Mouse (Mus musculus) forebrain, embryonic 14.5 days (tissue): ENCODE measurements around the gene Tead2. TPM values are rescaled to one million over a fixed set of nuclear protein-coding genes. Genes with fewer than 3 reads are reported as not detected.
A peak's percentile ranks its signal among the peaks of the same experiment; 100 is the strongest.

Experiments
- ATAC-seq: fragments of 200-750 bp; cut with Nextera tagmentation; 2 replicates; pipeline ENCODE4 v1.8.0; 2017; ENCODE audit warnings: mild to moderate bottlenecking, moderate library complexity
- DNase-seq: peaks from one replicate; pipeline ENCODE4 v3.0.0-alpha.2; 2015; ENCODE audit warnings: low spot score
- H3K27ac ChIP-seq: fragments of 300-500 bp; sonication (generic); 2 replicates; pipeline ENCODE4 v1.5.1; 2014; ENCODE audit warnings: low read depth, mild to moderate bottlenecking, control low read depth, low read length, moderate library complexity
- H3K27me3 ChIP-seq: fragments of 300-500 bp; sonication (generic); replicated peaks from 2 replicates; pipeline ENCODE4 v1.6.1; 2014; ENCODE audit warnings: low read length, control low read depth, mixed read lengths; ENCODE audit not compliant: control insufficient read depth, insufficient read depth
- H3K36me3 ChIP-seq: fragments of 300-500 bp; sonication (generic); 2 replicates; pipeline ENCODE4 v1.6.1; 2014; ENCODE audit warnings: low read length, control low read depth; ENCODE audit not compliant: control insufficient read depth, insufficient read depth
- H3K4me1 ChIP-seq: fragments of 300-500 bp; sonication (generic); 2 replicates; pipeline ENCODE4 v1.6.1; 2014; ENCODE audit warnings: antibody characterized with exemption, low read length, control low read depth; ENCODE audit not compliant: control insufficient read depth, insufficient read depth
- H3K4me2 ChIP-seq: fragments of 300-500 bp; sonication (generic); 2 replicates; pipeline ENCODE4 v1.6.1; 2014; ENCODE audit warnings: mild to moderate bottlenecking, control low read depth, low read length
- H3K4me3 ChIP-seq: fragments of 300-500 bp; sonication (generic); 2 replicates; pipeline ENCODE4 v1.5.1; 2014; ENCODE audit warnings: low read depth, low read length, control low read depth
- H3K9ac ChIP-seq: fragments of 300-500 bp; sonication (generic); 2 replicates; pipeline ENCODE4 v1.6.1; 2014; ENCODE audit warnings: mild to moderate bottlenecking, low read length, control low read depth, moderate library complexity
- H3K9me3 ChIP-seq: fragments of 300-500 bp; sonication (generic); replicated peaks from 2 replicates; pipeline ENCODE4 v1.6.1; 2016; ENCODE audit warnings: low read length, control low read depth, mixed read lengths; ENCODE audit not compliant: control insufficient read depth
- WGBS: fragments of 180-500 bp; shearing (Covaris S2); extraction: QIAGEN DNeasy Blood & Tissue Kit; methylation state at CpG from one replicate; pipeline ENCODE4 v1.1.7; 2014; 5-methylcytosine and 5-hydroxymethylcytosine counted together
- polyA plus RNA-seq: library from polyadenylated mRNA; unstranded; fragments of >200 nt; fragmentation: Nextera tagmentation; extraction: Ambion mirVana; gene quantifications from 2 replicates; pipeline ENCODE4 v1.2.1, GENCODE M21; 2014

Tead2 gene
- polyA plus RNA-seq, 1 experiment from 2014 or later, result 95.7 TPM

DNA sequence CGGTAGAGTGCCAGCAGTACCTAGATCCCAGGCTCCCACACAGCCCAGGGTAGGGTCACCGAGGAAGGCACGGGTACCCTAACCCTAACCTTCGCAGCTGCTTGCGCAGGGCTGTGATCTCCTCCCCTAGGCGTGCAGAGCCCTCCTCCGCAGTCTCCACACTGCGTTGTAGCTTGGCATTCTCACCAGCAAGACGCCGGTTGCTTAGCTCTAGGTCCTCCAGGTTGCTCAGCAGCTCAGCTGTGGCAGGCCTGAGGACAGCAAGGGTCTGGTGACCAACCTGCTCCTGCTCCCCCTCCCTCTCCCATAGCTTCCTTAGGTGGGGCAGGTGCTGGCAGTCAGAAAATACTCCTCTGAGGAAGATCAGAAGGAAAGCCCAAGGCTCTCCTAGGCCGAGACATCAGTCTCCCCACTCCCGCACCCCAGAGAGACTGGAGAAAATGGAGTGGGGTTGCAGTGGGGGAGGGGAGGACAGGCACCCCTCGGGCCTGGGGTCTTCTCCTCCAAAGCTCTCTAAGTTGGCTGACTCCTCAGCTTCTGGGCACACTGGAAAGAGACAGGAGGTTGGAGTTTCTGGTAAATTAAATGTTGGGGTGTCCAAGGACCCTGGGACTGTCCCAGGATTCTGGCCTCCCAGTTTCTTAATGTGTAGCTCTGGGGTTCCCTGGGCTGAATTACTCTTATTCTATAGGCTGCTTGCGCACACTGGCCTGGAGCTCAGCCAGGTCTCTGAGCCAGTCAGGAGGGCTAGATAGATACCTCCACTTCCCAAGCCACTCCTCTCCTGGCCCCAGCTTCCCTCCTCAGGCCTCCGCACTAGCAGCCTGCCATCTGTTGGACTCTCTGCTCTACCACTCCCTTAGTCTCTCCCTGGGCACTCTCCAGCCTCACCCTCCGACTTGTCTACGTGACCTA, 21.4 kb upstream of the Tead2 start:
- H3K27ac ChIP-seq, result no peak overlapping the region
- no peak overlapping the region for H3K9ac ChIP-seq
- no peaks in the 10 kb centered on the region for H3K36me3 ChIP-seq
- no peaks in the 10 kb centered on the region for H3K27me3 ChIP-seq
- ATAC-seq, result no peak
- H3K4me3 ChIP-seq, result no peak overlapping the region
- no peak for DNase-seq
- H3K4me1 ChIP-seq, result no peaks in the 10 kb centered on the region
- WGBS, result 69% methylated on average over 17 of the region's 17 CpGs
- no peaks in the 10 kb centered on the region for H3K9me3 ChIP-seq
- H3K4me2 ChIP-seq, result no peak overlapping the region

DNA sequence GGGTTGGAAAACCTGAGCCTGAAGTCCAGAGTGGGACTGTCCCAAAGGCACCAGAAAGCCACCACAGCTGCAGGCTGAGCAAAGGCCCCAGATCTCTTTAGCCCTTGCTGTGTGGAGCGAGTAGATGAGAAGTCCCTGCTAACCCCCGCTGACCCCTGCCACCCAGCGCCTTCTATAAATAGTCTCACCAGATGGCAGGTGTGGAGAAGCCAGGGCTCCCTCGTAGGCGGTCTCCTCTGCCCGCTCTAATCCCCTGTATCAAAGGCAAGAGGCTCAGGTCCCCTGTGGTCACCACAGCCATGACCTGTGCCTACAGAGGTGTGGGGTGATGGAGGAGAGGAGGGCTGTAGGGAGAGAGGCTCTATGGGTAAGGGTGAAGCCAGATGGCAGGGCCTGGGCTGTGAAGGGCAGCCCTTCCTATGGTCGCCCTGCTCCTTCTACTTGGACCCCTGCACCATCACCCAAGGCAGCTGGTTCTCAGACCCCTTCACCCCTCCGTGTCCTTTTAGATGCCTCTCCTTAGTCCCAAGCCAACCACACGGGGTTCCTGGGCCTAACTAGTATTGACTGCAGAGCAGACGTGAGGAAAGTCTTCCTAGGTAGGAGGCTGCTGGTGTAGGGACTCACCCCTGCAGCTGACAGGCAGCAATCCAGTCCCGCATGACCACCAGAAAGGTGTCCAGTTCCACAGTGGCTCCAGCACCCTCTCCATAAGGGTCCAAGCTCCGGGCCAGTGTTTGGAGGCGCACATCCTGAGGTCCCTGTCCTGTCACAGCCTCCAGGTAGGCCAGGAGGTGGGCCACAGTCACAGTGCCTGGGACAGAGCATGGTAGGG, 20.0 kb upstream of the Tead2 start:
- DNase-seq (no peak), ATAC-seq (no peak)
- Histone ChIP-seq H3K4me1 (no peaks in the 10 kb centered on the region), H3K9me3 (no peaks in the 10 kb centered on the region), H3K27me3 (no peaks in the 10 kb centered on the region), H3K4me3 (no peak overlapping the region), H3K4me2 (no peak overlapping the region), H3K27ac (no peak overlapping the region), H3K36me3 (no peaks in the 10 kb centered on the region), H3K9ac (no peak overlapping the region)
- WGBS, result 63% methylated on average over 13 of the region's 13 CpGs

DNA sequence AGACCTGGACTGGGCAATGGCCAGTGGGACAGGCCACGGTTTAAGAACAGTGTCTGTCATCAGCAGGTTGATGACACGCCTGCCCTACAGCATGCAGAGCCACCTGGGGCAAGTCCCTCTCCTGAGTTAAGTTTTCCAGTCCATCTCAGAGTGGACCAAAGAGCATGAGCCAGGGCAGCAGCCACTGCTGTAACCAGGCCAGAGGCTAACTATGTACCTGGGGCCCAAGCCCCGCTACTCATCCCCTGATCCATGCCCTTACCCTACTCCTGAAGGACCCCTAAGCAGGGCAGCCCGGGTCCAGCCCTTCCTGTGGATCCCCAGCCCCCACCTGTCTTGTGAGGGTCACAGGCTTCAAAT, 19.4 kb upstream of the Tead2 start:
- Histone ChIP-seq H3K9me3 (no peaks in the 10 kb centered on the region), H3K27ac (no peak overlapping the region), H3K9ac (no peak overlapping the region), H3K36me3 (no peaks in the 10 kb centered on the region), H3K4me2 (no peak overlapping the region), H3K4me3 (no peak overlapping the region), H3K27me3 (no peaks in the 10 kb centered on the region), H3K4me1 (no peaks in the 10 kb centered on the region)
- ATAC-seq, result no peak
- DNase-seq, result no peak
- WGBS, result 78% methylated on average over 4 of the region's 4 CpGs

DNA sequence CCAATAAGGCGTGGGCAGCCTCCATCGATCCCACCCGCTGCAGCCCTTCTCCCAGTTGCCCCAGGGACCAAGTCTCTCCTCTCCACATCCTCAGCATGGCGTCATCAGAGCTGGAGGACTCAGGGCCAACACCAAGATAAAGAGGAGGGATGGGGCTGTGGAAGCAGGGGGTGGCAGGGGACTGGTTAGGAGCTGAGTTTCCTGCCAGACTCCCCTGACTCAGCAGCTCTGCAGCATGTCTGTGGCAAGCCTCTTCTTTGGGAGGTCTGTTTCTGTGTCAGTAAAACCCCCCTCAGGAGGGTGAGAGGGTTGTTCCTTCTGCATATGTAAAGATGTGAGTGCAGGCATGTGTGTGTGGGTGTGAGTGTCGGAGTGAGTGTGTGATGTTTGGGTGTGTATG, 18.6 kb upstream of the Tead2 start:
- ATAC-seq (no peak), DNase-seq (no peak)
- Histone ChIP-seq H3K36me3 (no peaks in the 10 kb centered on the region), H3K4me2 (no peak overlapping the region), H3K4me1 (no peaks in the 10 kb centered on the region), H3K9ac (no peak overlapping the region), H3K9me3 (no peaks in the 10 kb centered on the region), H3K27me3 (no peaks in the 10 kb centered on the region), H3K27ac (no peak overlapping the region), H3K4me3 (no peak overlapping the region)
- WGBS, result 71% methylated on average over 5 of the region's 5 CpGs

DNA sequence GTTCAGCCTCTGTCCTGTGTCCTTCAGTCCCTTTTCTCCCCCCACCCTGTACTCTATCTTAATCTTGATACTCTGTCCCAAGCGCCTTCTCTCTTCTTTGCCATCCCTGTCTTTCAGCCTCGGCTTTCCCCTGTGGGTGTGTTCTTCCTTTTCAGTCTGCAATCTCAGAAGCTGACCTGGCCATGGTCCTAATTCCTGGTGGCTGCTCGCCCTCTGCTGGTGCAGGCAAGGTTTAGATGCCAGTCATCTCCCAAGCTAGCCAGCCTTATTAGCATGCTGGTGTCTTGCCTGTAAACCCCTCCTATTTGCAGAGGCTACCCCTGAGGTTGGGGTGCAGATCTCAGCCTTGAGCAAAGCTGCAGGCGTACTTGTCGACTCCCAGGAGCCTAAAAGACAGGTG, 17.1 kb upstream of the Tead2 start:
- no peaks in the 10 kb centered on the region for H3K9me3 ChIP-seq
- no peak overlapping the region for H3K4me2 ChIP-seq
- H3K4me1 ChIP-seq, result no peaks in the 10 kb centered on the region

DNA sequence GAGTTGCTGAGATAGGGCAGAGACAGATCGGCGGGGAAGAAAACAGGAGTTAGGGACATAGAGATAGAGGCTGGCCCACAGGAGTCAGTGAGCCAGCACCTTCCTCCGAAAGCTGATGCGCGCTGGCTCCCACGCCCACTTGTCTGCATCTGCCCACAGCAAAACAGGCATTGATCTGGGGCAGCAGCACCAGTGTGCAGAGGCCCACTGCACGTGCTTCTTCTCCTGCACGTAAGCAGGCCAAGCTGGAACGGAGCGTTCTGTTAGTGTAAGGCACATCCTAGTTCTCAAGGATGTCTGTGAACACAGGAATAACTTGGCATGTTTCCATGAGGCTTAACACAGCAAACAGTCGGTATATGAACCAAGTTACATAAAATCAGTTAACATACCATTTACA, 16.6 kb upstream of the Tead2 start:
- Histone ChIP-seq H3K36me3 (no peaks in the 10 kb centered on the region), H3K27ac (no peak overlapping the region), H3K4me3 (no peak overlapping the region), H3K9me3 (no peaks in the 10 kb centered on the region), H3K4me2 (no peak overlapping the region), H3K27me3 (0 out of 2 replicates have a peak, but pooled peaks cover 3% of the 10 kb centered on the region), H3K9ac (no peak overlapping the region), H3K4me1 (no peaks in the 10 kb centered on the region)
- 82% methylated on average over 11 of the region's 11 CpGs for WGBS
- ATAC-seq, result no peak
- no peak for DNase-seq

More for the DNA sequence above, 17.1 kb upstream of the Tead2 start:
- DNase-seq (peak; percentile 84), ATAC-seq (peak; percentile 73)
- H3K9ac ChIP-seq, result no peak overlapping the region
- H3K36me3 ChIP-seq, result no peaks in the 10 kb centered on the region
- WGBS, result 13% methylated on average over 5 of the region's 5 CpGs
- 0 out of 2 replicates have a peak, but pooled peaks cover 3% of the 10 kb centered on the region for H3K27me3 ChIP-seq
- no peak overlapping the region for H3K4me3 ChIP-seq
- H3K27ac ChIP-seq, result no peak overlapping the region

DNA sequence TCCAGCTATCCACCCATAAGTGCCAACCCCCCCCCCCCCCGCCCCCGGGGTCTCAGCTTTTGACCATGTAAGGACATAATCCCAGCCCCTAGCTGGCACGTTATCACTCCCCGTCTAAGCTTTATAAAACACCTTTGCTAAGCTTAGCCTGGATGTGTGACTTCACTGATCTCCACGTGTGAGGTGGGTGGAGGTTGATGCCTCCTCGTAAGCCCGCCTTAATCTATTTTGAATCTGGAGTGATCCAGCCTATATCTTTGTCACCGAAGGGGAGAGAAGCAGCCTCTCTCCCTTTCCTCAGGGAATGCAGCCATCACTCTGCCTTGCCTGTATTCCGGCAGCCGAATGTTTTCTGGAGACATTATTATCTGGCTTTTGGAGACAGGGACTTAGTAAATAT, 12.9 kb upstream of the Tead2 start:
- Histone ChIP-seq H3K27me3 (0 out of 2 replicates have a peak, but pooled peaks cover 3% of the 10 kb centered on the region), H3K4me2 (no peak overlapping the region), H3K4me1 (no peaks in the 10 kb centered on the region), H3K36me3 (no peaks in the 10 kb centered on the region), H3K9me3 (no peaks in the 10 kb centered on the region), H3K27ac (no peak overlapping the region), H3K4me3 (no peak overlapping the region), H3K9ac (no peak overlapping the region)
- WGBS, result 65% methylated on average over 10 of the region's 10 CpGs
- no peak for ATAC-seq
- DNase-seq, result no peak

DNA sequence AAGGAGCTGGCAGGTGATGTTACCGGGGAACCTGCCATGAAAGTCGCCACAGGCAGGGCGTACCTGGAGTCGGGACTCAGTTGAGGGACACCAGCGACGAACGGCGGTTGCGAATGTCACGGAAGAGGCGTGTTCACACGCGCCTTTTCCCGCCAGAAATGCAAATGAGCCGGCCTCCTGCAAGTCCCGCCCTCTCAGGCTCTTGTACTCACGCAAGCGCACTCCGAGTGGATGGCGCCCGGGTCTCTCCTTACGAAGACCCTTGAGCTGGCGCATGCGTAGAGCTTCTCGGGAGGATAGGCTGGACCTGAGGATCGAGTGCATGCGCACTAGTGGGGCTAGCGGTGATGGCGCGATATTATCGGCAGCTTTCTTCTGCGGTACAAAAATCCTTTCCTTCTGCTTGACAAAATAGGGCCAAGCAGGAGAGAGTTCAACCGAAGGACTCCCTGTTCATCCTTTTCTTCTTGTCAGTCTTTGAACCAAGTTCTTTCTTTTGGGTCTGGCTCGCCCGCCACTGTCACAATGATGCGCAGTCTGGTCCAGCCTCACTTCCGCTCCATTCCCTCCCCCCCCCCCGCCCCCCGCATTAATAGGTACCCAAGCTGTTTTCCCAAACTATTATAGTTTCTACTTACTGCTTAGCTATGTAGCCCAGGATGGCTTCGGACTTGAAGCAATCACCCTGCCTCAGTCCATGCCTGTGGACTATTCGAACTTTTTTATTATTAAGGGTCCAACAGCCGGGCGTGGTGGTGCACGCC, 11.0 kb upstream of the Tead2 start, which contains the start of gene Ccdc155:
Gene Ccdc155 (minus strand): TSS at position 513 of the 764 bp plus-strand sequence.
- DNase-seq (peak; percentile 99), ATAC-seq (peak; percentile 99)
- Histone ChIP-seq H3K4me3 (peak within 1 kb of the TSS; percentile 39), H3K9me3 (0 out of 2 replicates have a peak, but pooled peaks cover 2% of the 10 kb centered on the region), H3K27me3 (0 out of 2 replicates have a peak, but pooled peaks cover 3% of the 10 kb centered on the region), H3K36me3 (no peaks in the 10 kb centered on the region), H3K9ac (peak within 1 kb of the TSS; percentile 61), H3K27ac (0 out of 2 replicates have a peak within 1 kb of the TSS, but pooled peaks have one; percentile 14), H3K4me2 (peak within 1 kb of the TSS; percentile 51), H3K4me1 (no peaks in the 10 kb centered on the region)
- 10% methylated on average over 43 of the region's 44 CpGs for WGBS
